Mouse (Mus musculus) gastrocnemius, postnatal 10 days (tissue): ENCODE results near the gene Tbc1d16. TPM values are rescaled to one million over a fixed set of nuclear protein-coding genes. Genes with fewer than 3 reads are reported as not detected.

ENCODE experiments used
- DNase-seq: peaks from one replicate; pipeline ENCODE4 v3.0.0; 2021; ENCODE audit warnings: mixed read lengths
- total RNA-seq, 2 experiments: library from RNA; stranded (reverse); gene quantifications; 2 replicates each; pipeline ENCODE4 v1.2.3; 2021

Gene Tbc1d16
- total RNA-seq, 2 experiments from 2014 or later = 17.0 to 17.8 TPM

- DNase-seq = no peak
Observed at GRCm38 (mm10) chr11:119176389-119177179, 51.7 kb downstream of the Tbc1d16 start.

GRCm38 (mm10) chr11:119171588-119171987 is 56.7 kb downstream of the Tbc1d16 start:
- no peak for DNase-seq

GRCm38 (mm10) chr11:119168851-119169250 is 59.4 kb downstream of the Tbc1d16 start:
- no peak for DNase-seq

- no peak for DNase-seq
Observed at GRCm38 (mm10) chr11:119165995-119166394, 62.3 kb downstream of the Tbc1d16 start.

GRCm38 (mm10) chr11:119164375-119164774 is 63.9 kb downstream of the Tbc1d16 start:
- DNase-seq = no peak

GRCm38 (mm10) chr11:119163734-119163992 is 64.6 kb downstream of the Tbc1d16 start:
- no peak for DNase-seq

GRCm38 (mm10) chr11:119162959-119163733 is 65.2 kb downstream of the Tbc1d16 start:
- no peak for DNase-seq

GRCm38 (mm10) chr11:119161665-119162064 is 66.6 kb downstream of the Tbc1d16 start:
- DNase-seq = no peak

GRCm38 (mm10) chr11:119160050-119160449 is 68.2 kb downstream of the Tbc1d16 start:
- DNase-seq = no peak

- peak; percentile 39 for DNase-seq
Observed at GRCm38 (mm10) chr11:119159496-119159895, 68.8 kb downstream of the Tbc1d16 start.

- no peak for DNase-seq
Observed at GRCm38 (mm10) chr11:119157377-119158189, 70.7 kb downstream of the Tbc1d16 start.

- no peak for DNase-seq
Observed at GRCm38 (mm10) chr11:119156481-119157254, 71.6 kb downstream of the Tbc1d16 start.

GRCm38 (mm10) chr11:119155638-119156480 is 72.4 kb downstream of the Tbc1d16 start:
- no peak for DNase-seq

- no peak for DNase-seq
Observed at GRCm38 (mm10) chr11:119152321-119152831, 75.9 kb downstream of the Tbc1d16 start.

GRCm38 (mm10) chr11:119151073-119151607 is 77.2 kb downstream of the Tbc1d16 start:
- DNase-seq = no peak

- no peak for DNase-seq
Observed at GRCm38 (mm10) chr11:119150442-119150841, 77.9 kb downstream of the Tbc1d16 start.

- no peak for DNase-seq
Observed at GRCm38 (mm10) chr11:119148829-119149228, 79.5 kb downstream of the Tbc1d16 start.

GRCm38 (mm10) chr11:119147153-119147552 is 81.1 kb downstream of the Tbc1d16 start:
- no peak for DNase-seq

GRCm38 (mm10) chr11:119146140-119146539 is 82.2 kb downstream of the Tbc1d16 start:
- no peak for DNase-seq

GRCm38 (mm10) chr11:119144801-119145475 is 83.4 kb downstream of the Tbc1d16 start:
- no peak for DNase-seq
